Mouse (Mus musculus): ENCODE data around the gene Ggn. TPM values are rescaled to one million over a fixed set of nuclear protein-coding genes. Genes with fewer than 3 reads are reported as not detected.

Ggn gene
- total and polyA plus RNA-seq, 3 experiments, result 0.13 to 1.0 (median 0.30) TPM

DNA sequence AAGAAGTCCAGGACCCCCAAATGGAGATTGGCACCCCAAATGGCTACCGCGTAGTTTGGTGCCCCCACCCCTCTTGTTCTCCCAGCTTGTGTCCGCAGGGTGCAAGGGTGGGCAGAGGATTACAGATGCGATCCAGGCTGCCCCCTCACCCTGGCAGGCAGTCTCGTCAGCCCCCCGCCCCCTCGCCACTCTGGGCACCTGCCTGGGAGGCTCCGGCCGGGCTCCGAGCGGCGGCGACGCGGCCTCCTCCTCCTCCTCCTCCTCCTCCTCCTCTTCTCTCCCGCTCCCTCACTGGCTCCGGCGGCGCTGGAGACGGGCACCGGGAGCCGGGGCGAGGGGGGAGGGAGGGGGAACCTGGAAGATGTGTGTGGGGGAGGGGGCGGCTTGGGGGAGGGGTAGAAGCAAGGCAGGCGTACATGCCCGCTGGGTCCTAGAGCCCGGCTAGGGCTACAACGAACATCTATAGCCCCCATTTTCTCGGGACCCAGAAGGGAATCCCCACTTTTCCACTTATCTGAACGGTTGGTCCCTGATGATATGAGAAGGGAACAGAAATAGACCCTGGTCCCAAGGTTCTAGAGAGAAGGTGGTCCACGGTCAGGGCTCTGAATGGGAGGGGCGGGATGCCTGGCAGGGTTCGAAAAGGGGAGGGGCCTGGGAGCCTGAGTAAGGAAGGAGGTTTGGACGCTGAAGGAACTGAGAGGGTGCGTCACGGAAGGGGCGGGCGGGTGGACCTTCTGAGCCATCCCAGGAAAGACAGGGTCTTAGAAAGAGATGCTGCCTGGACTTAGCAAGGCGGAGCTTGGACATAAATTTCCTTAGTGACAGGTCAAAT, 562 bp upstream of the Ggn start (continued):
- TF ChIP-seq E2F4 (IDR thresholded peaks at IDR 0.05; ENCODE audit: insufficient replicate concordance, low read depth, low read length), result no peak
- TF ChIP-seq SMC3 (IDR thresholded peaks at IDR 0.05; ENCODE audit: low read depth, low read length), result no peak
- no peak for TF ChIP-seq MYC (IDR thresholded peaks at IDR 0.05; ENCODE audit: low read depth, low read length)
- no peak for TF ChIP-seq POLR2A (IDR thresholded peaks at IDR 0.05; ENCODE audit: low read depth, low read length)
- no peak for TF ChIP-seq RAD21 (IDR thresholded peaks at IDR 0.05; ENCODE audit: low read depth, low read length)
- no peak for TF ChIP-seq RCOR1 (conservative IDR thresholded peaks at IDR 0.05; ENCODE audit: low read depth, low read length)
- no peak for TF ChIP-seq EP300 (IDR thresholded peaks at IDR 0.05; ENCODE audit: low read length)
- peak; percentile 62 for TF ChIP-seq HCFC1 (IDR thresholded peaks at IDR 0.05; ENCODE audit: low read depth, low read length)
- no peak for TF ChIP-seq ZKSCAN1 (IDR thresholded peaks at IDR 0.05; ENCODE audit: borderline replicate concordance, low read depth, low read length)
- no peak for TF ChIP-seq TBP (conservative IDR thresholded peaks at IDR 0.05; ENCODE audit: low read depth, low read length)
- peak; percentile 70 for TF ChIP-seq ELF1 (IDR thresholded peaks at IDR 0.05; ENCODE audit: low read depth, low read length)
- TF ChIP-seq CTCF (conservative IDR thresholded peaks at IDR 0.05 in 1 of 2, IDR thresholded peaks at IDR 0.05 in 1 of 2; ENCODE audit: low read depth in 2 of 2, low read length in 2 of 2), result no peak
- TF ChIP-seq MXI1 (IDR thresholded peaks at IDR 0.05; ENCODE audit: low read depth, low read length), result no peak
- no peak for TF ChIP-seq GABPA (IDR thresholded peaks at IDR 0.05; ENCODE audit: insufficient replicate concordance, low read depth, low read length)
- no peak for TF ChIP-seq NELFE (IDR thresholded peaks at IDR 0.05; ENCODE audit: low read depth, low read length)
- TF ChIP-seq ZNF384 (IDR thresholded peaks at IDR 0.05; ENCODE audit: low read depth, low read length), result no peak
- no peak for TF ChIP-seq CHD1 (IDR thresholded peaks at IDR 0.05; ENCODE audit: low read depth, low read length)
- TF ChIP-seq ZC3H11A (IDR thresholded peaks at IDR 0.05; ENCODE audit: low read depth, low read length), result no peak

DNA sequence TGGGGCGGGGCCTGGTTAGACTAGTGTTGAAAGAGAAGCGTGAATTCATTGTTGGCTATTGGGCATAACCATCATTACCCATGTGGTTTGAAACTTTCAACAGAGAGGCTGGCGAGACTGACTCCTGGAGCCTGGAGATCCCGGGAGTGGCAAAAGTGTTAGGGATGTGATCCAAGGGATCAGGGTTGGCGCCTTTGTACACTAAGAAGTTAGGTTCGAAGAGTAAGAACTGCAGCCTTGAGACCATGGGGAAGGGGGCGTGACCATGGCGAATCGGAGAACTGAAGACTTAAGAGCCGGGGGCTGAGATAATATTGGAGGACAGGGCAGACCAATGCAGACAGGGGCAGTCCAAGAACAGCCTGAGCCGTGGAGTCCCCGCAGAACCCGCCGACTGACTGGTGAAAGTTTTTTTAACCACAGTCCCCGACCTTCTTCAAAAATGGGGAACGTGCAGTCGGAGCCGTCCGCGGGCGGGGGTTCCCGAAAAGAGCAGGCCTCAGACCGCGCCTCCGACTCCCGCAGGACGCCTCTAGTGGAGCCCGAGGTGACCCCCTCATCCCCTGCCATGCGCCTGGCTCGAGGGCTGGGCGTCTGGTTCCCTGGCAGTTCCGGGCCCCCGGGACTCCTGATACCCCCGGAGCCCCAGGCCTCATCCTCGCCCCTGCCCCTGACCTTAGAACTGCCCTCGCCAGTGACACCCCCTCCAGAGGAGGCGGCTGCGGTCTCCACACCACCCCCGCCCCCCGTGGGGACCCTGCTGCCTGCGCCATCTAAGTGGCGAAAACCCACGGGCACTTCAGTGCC, 948 bp downstream of the Ggn start:
- dilution Hi-C loops (cut with MboI; ENCODE audit: extremely low pct_ligation_motif_present, extremely low pct_unique_long_range_greater_than_20kb, low sequenced_read_pairs) (no loop called here), in situ Hi-C loops (cut with MboI; ENCODE audit: low pct_ligation_motif_present, low pct_unique_long_range_greater_than_20kb, low sequenced_read_pairs) (no loop called here)
- H3K9me3 ChIP-seq (replicated peaks; ENCODE audit: low read length), result no peaks in the 10 kb centered on the region
- peak overlapping the region; percentile 84 for H3K4me2 ChIP-seq (ENCODE audit: insufficient read depth, low read depth, poor library complexity, severe bottlenecking)
- no peaks in the 10 kb centered on the region for H3K79me2 ChIP-seq (replicated peaks; ENCODE audit: control insufficient read depth, extremely low read depth, insufficient read depth, poor library complexity, severe bottlenecking)
- no peaks in the 10 kb centered on the region for H3K27me3 ChIP-seq (replicated peaks)
- no peak overlapping the region for H3K27ac ChIP-seq (ENCODE audit: insufficient read depth, low read depth)
- peaks cover 12 to 31% of the 10 kb centered on the region in 2 experiments for H3K4me1 ChIP-seq (ENCODE audit: control insufficient read depth in 1 of 2, insufficient read depth in 2 of 2)
- peak; percentile 74 for DNase-seq (ENCODE audit: extremely low read depth)
- peak overlapping the region; percentile 66 to 85 (median 76) for H3K4me3 ChIP-seq (replicated peaks in 1 of 3; ENCODE audit: low read depth in 2 of 3, low read length in 2 of 3, poor library complexity in 1 of 3)
- H3K9ac ChIP-seq (ENCODE audit: insufficient read depth, low read depth), result no peak overlapping the region; the same call in 1 of the 2 replicates
- TF ChIP-seq MXI1 (IDR thresholded peaks at IDR 0.05; ENCODE audit: low read depth, low read length) (peak; percentile 83; the same call in 1 of the 2 replicates), EP300 (IDR thresholded peaks at IDR 0.05; ENCODE audit: low read length) (no peak)
- peaks cover 39 to 56% of the 10 kb centered on the region in 2 experiments for H3K36me3 ChIP-seq (replicated peaks in 1 of 2; ENCODE audit: control insufficient read depth in 1 of 2, insufficient read depth in 1 of 2, low read length in 1 of 2)
